Mouse (Mus musculus): ENCODE data around the gene Slc44a2.
"Not testable (repeated sequence)": the region's sequence is repeated elsewhere in the genome, so short reads cannot be mapped to it uniquely, and the experiment has no call there.

The Slc44a2 gene

GRCm38 (mm10) chr9:21320619-21321512 is at the start of gene Slc44a2:
TSS of gene Slc44a2 (plus strand) at chr9:21320698.
- peak; percentile 95 for DNase-seq

- no peak for DNase-seq
Observed at GRCm38 (mm10) chr9:21272391-21272790, 48.1 kb upstream of the Slc44a2 start.

- no peak for DNase-seq
Observed at GRCm38 (mm10) chr9:21273094-21273493, 47.4 kb upstream of the Slc44a2 start.

DNA sequence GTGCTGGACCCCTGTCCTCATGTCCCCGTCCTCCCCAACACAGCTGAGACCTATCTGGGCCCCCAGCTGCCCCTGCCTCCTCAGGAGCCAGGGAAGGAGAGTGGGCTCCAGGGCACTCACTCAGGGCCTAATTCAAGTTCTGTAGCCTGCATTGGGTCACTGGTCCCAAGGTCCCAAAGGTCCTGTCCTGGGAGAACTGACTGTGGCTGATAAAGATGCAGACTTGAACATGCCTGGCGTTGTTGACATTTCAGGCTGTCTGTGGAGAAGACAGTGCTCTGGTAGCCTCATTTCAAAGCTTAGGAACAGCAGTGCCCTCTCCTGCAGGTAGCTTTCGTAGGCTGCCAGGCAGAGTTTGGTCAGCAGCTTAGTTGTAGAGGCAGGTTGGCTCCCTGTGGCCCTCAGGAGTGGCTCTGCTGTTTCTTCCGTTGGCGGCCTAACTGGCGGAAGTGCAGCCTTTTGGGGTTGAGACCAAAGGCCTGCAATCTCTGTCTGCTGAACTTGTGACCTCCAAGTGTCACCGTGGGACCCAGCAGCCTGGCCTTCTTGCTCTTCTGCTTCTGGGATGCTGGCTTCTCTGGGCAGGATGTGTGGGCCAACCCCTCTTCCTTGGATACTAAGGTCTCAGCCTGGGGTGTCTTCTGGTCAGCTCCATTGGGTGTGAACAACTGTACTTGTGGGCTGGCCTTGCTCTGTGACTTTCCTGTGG is 46.8 kb upstream of the Slc44a2 start:
- no peak for DNase-seq

DNA sequence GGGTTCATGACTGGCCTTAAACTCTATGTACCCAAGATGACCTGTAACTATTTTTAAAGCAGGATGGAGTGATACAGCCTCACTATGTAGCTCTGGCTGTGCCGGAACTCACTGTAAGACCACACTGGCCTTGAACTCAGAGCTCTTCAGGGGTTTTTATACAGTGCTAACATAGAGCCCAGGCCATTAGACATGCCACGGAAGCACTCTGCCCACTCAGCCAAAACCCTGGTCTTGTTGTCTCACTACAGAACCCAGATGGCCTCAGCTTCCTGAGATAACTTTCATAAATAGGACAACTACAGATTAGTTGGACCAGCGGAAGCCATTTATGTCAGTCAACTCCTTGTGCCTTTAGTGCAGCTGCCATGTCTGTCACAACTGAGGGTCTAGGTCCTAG is 46.2 kb upstream of the Slc44a2 start:
- no peak for DNase-seq

GRCm38 (mm10) chr9:21275013-21275710 is 45.3 kb upstream of the Slc44a2 start:
- DNase-seq, result no peak

- no peak for DNase-seq
Observed at GRCm38 (mm10) chr9:21275727-21276126, 44.8 kb upstream of the Slc44a2 start.

DNA sequence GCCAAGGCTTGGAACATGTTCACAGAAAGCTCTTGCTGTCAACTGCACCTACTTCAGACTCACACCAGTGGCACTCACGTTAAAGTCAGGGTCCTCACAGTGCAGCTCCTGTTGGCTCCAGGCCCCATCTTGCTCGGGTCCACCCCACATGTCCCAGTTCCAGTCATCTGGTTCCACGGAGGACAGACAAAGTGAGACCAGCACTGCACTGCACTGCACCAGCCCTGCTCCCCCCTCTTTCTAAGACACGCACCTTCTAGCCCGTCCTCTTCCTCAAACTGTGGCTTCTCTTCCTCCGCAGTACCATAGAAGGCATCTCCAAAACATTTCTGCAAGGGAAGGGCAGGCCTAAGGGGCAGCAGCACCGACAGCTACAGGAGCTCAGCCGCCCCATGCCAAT is 44.2 kb upstream of the Slc44a2 start:
- no peak for DNase-seq

GRCm38 (mm10) chr9:21277776-21278175 is 42.7 kb upstream of the Slc44a2 start:
- DNase-seq, result no peak

- DNase-seq, result no peak
Observed at GRCm38 (mm10) chr9:21283591-21283990, 36.9 kb upstream of the Slc44a2 start.

GRCm38 (mm10) chr9:21283994-21284393 is 36.5 kb upstream of the Slc44a2 start:
- no peak for DNase-seq

DNA sequence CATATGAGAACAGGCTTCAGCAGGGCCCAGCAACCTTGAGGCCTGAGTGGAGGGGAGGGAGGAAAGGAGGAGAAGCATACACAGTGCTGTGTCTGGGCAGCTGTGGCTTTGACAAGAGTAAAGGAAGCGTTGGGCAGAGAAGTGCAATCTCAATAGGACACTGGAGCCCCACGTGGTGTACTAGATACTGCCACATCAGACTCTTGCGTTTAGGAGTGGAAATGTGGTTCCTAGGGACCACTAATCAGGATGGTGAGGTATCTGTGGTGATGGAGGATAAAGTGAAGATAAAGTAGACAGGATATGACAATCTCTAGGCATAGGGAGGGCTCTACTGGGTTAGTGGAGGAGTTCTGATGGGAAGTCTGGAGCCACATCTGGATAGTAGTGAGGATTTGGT is 33.7 kb upstream of the Slc44a2 start:
- DNase-seq, result peak; percentile 13

DNA sequence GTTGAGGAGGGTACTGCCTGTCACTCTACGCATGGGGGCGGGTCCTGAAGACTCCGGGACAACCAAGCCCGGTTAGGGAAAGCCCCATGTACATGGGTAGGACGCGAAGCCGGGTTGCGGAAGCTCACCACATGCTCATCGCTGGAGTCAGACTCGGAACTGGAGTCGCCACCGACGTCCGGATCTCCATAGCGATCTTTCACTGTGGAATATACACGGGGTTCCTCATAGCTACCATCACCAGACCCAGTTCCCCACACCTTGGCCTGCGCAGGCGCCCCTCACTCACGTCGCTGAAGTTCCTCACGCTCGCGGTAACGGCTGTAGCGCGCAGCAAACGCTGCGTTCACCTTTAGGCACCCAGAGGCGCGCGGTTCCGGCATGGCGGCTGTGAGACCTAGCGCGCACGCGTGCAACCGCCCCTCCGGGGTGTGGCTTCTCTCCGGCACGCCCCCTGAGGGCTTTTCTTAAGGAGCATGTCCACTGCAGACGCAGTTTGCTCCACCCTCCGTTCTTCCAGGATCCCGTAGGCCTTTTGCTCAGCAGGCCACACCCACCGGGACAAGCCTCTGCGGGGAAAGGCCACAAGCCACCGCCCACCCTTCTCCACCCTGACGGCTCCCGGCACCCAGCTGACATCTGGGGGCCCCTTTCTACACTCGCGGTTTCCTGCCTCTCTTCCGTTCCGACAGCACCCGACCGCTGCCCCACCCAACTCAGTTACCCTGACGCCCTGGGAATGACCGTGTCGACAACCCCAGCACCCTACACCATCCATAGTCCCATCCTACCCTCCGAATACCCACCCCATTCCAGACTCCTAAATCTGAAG is 32.7 kb upstream of the Slc44a2 start, which contains the start of gene Kri1:
Gene Kri1, minus strand, starts transcription at position 399 of the 832 bp plus-strand sequence.
- DNase-seq, result peak; percentile 98

DNA sequence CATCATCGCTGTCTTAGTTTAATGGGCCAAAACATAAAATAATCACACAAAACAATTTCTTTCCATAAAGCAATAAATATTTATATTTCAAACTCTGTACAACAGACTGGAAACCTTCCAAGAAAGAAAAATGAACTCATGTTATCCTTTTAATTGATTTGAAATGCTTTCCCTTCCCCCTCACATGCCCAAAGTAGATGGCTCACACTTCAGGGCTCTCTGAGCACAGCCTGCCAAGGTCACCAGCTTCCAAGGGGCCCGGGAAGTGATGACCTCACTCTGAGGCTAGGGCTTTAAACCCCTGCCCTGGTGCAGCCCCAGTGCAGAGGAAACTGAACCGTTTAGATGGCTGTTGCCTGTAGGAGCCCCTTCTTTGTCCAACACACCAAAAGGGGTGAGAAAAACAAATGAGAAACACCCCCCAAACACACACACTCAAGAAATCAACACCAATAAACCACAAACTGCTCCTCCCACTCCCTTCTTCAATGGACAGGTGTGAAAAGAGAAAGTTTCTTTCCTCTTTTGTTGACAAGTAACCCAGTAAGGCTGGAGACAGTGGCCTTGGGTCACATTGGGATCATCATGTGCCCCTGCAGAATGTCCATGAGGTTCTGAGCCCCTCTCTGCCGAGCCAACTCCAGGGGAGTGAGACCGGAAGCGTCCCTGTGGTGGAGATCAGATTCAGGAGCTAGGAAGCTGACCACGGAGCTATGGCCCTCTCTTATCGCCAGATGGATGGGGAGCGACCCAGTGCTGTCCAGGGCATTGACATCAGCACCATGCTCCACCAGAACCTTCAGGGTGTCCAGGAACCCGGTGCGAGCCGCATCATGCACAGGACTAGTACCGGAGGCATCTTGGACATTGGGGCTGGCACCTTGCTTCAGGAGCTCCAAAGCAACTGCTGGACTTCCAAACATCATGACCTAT is 31.8 kb upstream of the Slc44a2 start:
- peak; percentile 72 for DNase-seq

GRCm38 (mm10) chr9:21289337-21289671 is 31.2 kb upstream of the Slc44a2 start:
- no peak for DNase-seq

DNA sequence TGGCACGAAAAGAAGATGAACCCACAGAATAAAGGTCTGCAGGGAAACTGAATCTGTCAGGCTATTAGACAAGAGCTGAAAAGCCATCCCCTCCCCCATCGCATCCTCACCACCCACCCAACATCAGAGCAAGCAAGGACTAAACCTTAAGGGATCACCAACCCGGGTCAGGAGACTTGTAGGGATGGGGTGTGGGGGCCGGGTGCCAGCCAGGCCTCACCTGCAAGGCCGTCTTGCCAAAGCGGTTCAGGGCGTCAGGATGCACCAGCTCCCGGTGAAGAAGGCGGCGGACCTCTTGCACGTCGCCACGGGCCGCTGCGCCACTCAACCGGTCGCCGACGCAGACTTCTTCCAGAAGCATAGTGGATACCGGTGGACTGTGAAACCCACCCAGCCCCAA is 29.9 kb upstream of the Slc44a2 start:
- DNase-seq, result no peak

GRCm38 (mm10) chr9:21291022-21291787 is 29.3 kb upstream of the Slc44a2 start, which contains the start of gene Cdkn2d:
TSS of gene Cdkn2d (minus strand) at chr9:21291407.
- peak; percentile 100 for DNase-seq

DNA sequence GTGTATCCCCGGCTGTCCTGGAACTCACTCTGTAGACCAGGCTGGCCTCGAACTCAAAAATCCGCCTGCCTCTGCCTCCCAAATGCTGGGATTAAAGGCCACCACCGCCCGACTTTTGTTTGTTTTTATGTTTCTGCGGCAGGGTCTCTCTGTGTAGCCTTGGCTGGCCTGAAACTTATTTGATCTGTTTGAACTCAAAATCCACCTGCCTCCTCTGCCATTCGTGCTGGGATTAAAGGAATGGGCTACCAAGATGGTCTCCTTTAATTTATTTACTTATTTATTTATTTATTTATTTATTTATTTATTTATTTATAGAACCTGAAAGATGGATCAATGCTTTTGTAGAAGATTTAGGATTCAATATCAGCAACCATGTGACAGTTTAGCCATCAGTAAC is 28.6 kb upstream of the Slc44a2 start:
- DNase-seq, result not testable (repeated sequence)

GRCm38 (mm10) chr9:21292271-21292670 is 28.2 kb upstream of the Slc44a2 start:
- no peak for DNase-seq

DNA sequence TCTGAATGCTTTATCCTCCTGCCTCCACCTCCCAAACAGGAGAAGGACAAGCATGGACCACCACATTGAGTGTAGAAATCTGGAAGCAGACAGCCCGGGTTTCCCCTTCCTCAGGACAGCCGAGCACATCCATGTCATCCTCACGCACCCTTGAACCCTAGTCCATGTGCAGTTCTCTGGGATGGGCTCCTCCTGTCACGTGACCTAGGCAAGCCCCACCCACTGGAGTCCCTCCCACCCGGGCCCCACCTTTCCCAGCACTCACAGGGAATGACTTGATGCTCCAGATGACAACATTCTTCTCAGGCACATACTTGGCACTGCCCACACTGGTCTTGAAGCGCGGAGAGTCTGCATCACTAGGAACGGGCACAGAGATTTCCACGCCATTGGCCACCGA is 21.5 kb upstream of the Slc44a2 start:
- DNase-seq, result no peak

DNA sequence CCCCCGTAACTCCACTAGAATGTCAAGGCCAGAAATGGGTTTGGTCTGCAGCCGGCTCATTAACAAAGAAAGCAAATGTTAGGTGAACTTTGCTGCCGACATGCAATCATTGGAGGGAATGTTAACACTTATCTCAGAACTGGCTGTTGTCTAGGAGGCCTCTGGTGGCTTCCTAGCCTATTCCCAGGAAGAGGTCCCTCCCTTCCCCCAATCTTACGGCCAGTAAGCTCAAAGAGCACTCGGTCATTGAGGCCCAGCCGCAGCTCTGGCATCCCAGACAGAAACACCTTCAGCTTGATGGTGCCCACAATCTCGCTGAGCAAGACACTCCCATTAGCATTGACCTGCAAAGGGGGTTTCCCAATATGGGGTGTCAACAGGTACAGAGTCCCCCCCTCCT is 15.4 kb upstream of the Slc44a2 start:
- no peak for DNase-seq
